Mouse (Mus musculus) lung, embryonic 15.5 days (tissue): ENCODE data around the gene Mrpl42. TPM values are rescaled to one million over a fixed set of nuclear protein-coding genes. Genes with fewer than 3 reads are reported as not detected.
A peak's percentile ranks its signal among the peaks of the same experiment; 100 is the strongest.

Source experiments
- ATAC-seq: fragments of 200-750 bp; cut with Nextera tagmentation; 2 replicates; pipeline ENCODE4 v1.8.0; 2017; ENCODE audit warnings: moderate number of reproducible peaks, borderline replicate concordance; ENCODE audit not compliant: low FRiP score, low TSS enrichment; ENCODE audit errors: extremely low read depth
- H3K27ac ChIP-seq: fragments of 300-500 bp; sonication (generic); 2 replicates; pipeline ENCODE4 v1.5.1; 2015; ENCODE audit warnings: moderate library complexity, mild to moderate bottlenecking, inconsistent platforms
- H3K27me3 ChIP-seq: fragments of 300-500 bp; sonication (generic); 2 replicates; pipeline ENCODE4 v1.6.1; 2015; ENCODE audit warnings: inconsistent platforms
- H3K36me3 ChIP-seq: fragments of 300-500 bp; sonication (generic); 2 replicates; pipeline ENCODE4 v1.6.1; 2015; ENCODE audit warnings: inconsistent platforms
- H3K4me1 ChIP-seq: fragments of 300-500 bp; sonication (generic); 2 replicates; pipeline ENCODE4 v1.6.1; 2015; ENCODE audit warnings: inconsistent platforms
- H3K4me2 ChIP-seq: fragments of 300-500 bp; sonication (generic); 2 replicates; pipeline ENCODE4 v1.6.1; 2015; ENCODE audit warnings: inconsistent platforms, mild to moderate bottlenecking, moderate library complexity
- H3K4me3 ChIP-seq: fragments of 300-500 bp; sonication (generic); 2 replicates; pipeline ENCODE4 v1.5.1; 2015; ENCODE audit warnings: mild to moderate bottlenecking, inconsistent platforms
- H3K9ac ChIP-seq: fragments of 300-500 bp; sonication (generic); 2 replicates; pipeline ENCODE4 v1.6.1; 2015; ENCODE audit warnings: inconsistent platforms
- H3K9me3 ChIP-seq: fragments of 300-500 bp; sonication (generic); 2 replicates; pipeline ENCODE4 v1.6.1; 2016; ENCODE audit warnings: inconsistent platforms
- WGBS: fragments of 180-500 bp; shearing (Covaris S2); methylation state at CpG from one replicate; pipeline ENCODE4 v1.1.7; 2015; 5-methylcytosine and 5-hydroxymethylcytosine counted together
- polyA plus RNA-seq: library from polyadenylated mRNA; unstranded; fragments of >200 nt; fragmentation: Nextera tagmentation; extraction: Ambion mirVana; gene quantifications from 2 replicates; pipeline ENCODE4 v1.2.1, GENCODE M21; 2015

Gene Mrpl42
- polyA plus RNA-seq, 1 experiment from 2014 or later, result 304 TPM

- Histone ChIP-seq H3K9ac (no peak overlapping the region), H3K27me3 (no peaks in the 10 kb centered on the region), H3K4me2 (no peak overlapping the region), H3K4me1 (no peaks in the 10 kb centered on the region), H3K9me3 (no peaks in the 10 kb centered on the region), H3K36me3 (no peaks in the 10 kb centered on the region), H3K4me3 (no peak overlapping the region), H3K27ac (no peak overlapping the region)
- ATAC-seq, result no peak
- 79% methylated on average over 11 of the region's 11 CpGs for WGBS
These were observed 29.7 kb downstream of the Mrpl42 start for GRCm38 (mm10) chr10:95471889-95472547.

- Histone ChIP-seq H3K4me3 (no peak overlapping the region), H3K36me3 (no peaks in the 10 kb centered on the region), H3K4me1 (peaks cover 1% of the 10 kb centered on the region; the same call in 1 of the 2 replicates), H3K4me2 (no peak overlapping the region), H3K9ac (no peak overlapping the region), H3K9me3 (no peaks in the 10 kb centered on the region), H3K27ac (no peak overlapping the region), H3K27me3 (no peaks in the 10 kb centered on the region)
- 76% methylated on average over 3 of the region's 3 CpGs for WGBS
- ATAC-seq, result no peak
These were observed 30.6 kb downstream of the Mrpl42 start for GRCm38 (mm10) chr10:95471186-95471585.

- Histone ChIP-seq H3K9ac (no peak overlapping the region), H3K4me3 (no peak overlapping the region), H3K27ac (no peak overlapping the region), H3K4me2 (no peak overlapping the region), H3K9me3 (no peaks in the 10 kb centered on the region), H3K36me3 (no peaks in the 10 kb centered on the region), H3K27me3 (no peaks in the 10 kb centered on the region), H3K4me1 (peaks cover 10% of the 10 kb centered on the region; the same call in 1 of the 2 replicates)
- WGBS, result 54% methylated on average over 4 of the region's 4 CpGs
- no peak for ATAC-seq
These were observed 32.8 kb downstream of the Mrpl42 start for GRCm38 (mm10) chr10:95468894-95469293.

DNA sequence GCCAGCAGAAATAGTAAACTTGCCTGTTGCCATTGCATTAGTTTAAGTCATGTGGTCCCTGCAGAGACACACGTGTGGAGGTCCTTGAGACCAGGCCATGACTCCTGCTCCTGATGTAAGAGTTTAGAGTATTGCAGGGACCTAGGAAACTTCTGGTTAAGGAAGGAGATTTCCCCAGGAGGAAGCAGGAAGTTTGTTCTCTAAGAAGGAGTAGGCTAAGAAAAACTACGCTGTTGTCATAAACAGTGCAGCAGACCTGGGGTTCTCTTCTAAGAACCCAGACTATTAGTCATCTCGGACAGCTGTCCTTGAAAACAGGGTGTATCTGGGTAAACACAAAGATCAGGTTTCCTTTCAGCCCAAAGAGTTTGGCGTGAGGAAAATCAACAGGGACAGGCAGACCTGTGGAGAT lies 36.2 kb downstream of the Mrpl42 start:
- 16% methylated on average over 4 of the region's 4 CpGs for WGBS
- H3K4me3 ChIP-seq, result no peak overlapping the region
- no peaks in the 10 kb centered on the region for H3K9me3 ChIP-seq
- H3K4me2 ChIP-seq, result no peak overlapping the region
- ATAC-seq, result no peak
- H3K27me3 ChIP-seq, result no peaks in the 10 kb centered on the region
- no peak overlapping the region for H3K9ac ChIP-seq
- H3K4me1 ChIP-seq, result peaks cover 15% of the 10 kb centered on the region; the same call in 1 of the 2 replicates
- no peaks in the 10 kb centered on the region for H3K36me3 ChIP-seq
- H3K27ac ChIP-seq, result 0 out of 2 replicates have a peak overlapping the region, but pooled peaks have one; percentile 18

DNA sequence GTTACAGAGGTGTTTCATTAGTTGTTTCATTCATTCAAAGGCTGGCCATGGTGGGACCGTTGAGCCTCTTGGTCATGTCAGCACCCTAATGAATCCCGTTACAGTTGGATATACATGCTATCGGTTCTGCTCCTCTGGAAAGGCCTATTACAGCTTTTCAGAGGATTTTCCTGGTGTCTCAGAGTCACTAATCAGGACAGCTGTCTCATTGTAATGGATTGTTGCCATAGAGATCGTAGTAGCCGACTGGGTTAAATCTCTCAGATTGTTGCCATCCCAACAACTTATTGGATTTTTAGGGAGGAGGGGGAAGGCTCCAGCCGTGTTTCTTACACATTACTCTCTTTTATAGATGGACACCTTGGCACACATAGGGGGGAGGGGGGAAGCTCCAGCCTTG lies 37.2 kb downstream of the Mrpl42 start:
- Histone ChIP-seq H3K4me3 (no peak overlapping the region), H3K9ac (no peak overlapping the region), H3K9me3 (no peaks in the 10 kb centered on the region), H3K27me3 (no peaks in the 10 kb centered on the region), H3K4me2 (no peak overlapping the region), H3K36me3 (no peaks in the 10 kb centered on the region), H3K4me1 (peaks cover 15% of the 10 kb centered on the region; the same call in 1 of the 2 replicates), H3K27ac (no peak overlapping the region)
- ATAC-seq, result no peak
- 77% methylated on average over 6 of the region's 6 CpGs for WGBS

GRCm38 (mm10) chr10:95462231-95462630 lies 39.5 kb downstream of the Mrpl42 start:
- Histone ChIP-seq H3K9ac (no peak overlapping the region), H3K4me1 (peaks cover 20% of the 10 kb centered on the region), H3K36me3 (no peaks in the 10 kb centered on the region), H3K4me2 (no peak overlapping the region), H3K27ac (no peak overlapping the region), H3K9me3 (no peaks in the 10 kb centered on the region), H3K27me3 (no peaks in the 10 kb centered on the region), H3K4me3 (no peak overlapping the region)
- WGBS, result 62% methylated on average over 1 of the region's 1 CpGs
- ATAC-seq, result no peak

GRCm38 (mm10) chr10:95461053-95461553 lies 40.6 kb downstream of the Mrpl42 start:
- H3K36me3 ChIP-seq, result no peaks in the 10 kb centered on the region
- no peak overlapping the region for H3K9ac ChIP-seq
- H3K4me1 ChIP-seq, result peaks cover 18% of the 10 kb centered on the region
- no peak overlapping the region for H3K4me2 ChIP-seq
- ATAC-seq, result no peak
- H3K27me3 ChIP-seq, result no peaks in the 10 kb centered on the region
- no peak overlapping the region for H3K27ac ChIP-seq
- H3K4me3 ChIP-seq, result no peak overlapping the region
- no peaks in the 10 kb centered on the region for H3K9me3 ChIP-seq
- WGBS, result 41% methylated on average over 4 of the region's 4 CpGs

DNA sequence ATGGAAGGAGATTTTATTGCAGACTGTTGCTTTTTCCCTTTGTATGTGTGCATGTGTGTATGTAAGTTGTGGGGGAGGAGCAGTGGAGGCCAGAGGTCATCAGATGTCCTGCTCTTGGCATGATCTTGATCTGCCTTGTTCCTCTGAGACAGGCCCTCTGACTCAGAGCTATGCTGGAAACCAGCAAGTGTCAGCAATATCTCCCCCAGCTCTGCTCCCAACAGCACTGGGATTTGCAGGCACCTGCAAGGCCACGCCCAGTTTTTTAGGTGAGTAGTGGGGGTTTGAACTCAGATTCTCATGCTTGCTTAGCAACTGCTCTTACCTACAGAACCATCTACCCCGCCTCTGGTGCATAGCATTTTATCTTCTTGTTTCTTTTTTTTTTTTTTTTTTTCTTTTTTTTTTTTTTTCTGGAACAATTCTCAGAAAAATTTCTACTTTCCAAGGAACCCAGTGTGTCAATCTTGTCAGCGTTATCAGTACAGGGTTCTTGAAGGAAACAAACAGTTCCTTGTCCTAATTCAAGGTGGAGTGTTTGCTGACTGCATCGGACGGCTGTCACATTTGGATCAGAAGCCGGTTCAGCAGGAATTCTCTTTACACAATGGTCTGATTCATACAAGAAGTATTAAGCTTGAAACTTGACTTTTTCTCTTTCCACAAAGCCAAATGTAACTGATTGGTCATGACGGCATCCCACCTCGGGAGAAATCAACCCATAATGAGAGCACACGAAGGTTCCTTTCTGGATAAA lies 43.5 kb downstream of the Mrpl42 start:
- ATAC-seq, result peak; percentile 42; the same call in 1 of the 2 replicates
- WGBS, result 54% methylated on average over 9 of the region's 9 CpGs
- H3K4me1 ChIP-seq, result peaks cover 10% of the 10 kb centered on the region
- H3K27me3 ChIP-seq, result no peaks in the 10 kb centered on the region
- H3K36me3 ChIP-seq, result no peaks in the 10 kb centered on the region
- peak overlapping the region; percentile 64 for H3K27ac ChIP-seq
- H3K4me2 ChIP-seq, result no peak overlapping the region
- H3K4me3 ChIP-seq, result no peak overlapping the region
- H3K9me3 ChIP-seq, result no peaks in the 10 kb centered on the region
- H3K9ac ChIP-seq, result no peak overlapping the region

DNA sequence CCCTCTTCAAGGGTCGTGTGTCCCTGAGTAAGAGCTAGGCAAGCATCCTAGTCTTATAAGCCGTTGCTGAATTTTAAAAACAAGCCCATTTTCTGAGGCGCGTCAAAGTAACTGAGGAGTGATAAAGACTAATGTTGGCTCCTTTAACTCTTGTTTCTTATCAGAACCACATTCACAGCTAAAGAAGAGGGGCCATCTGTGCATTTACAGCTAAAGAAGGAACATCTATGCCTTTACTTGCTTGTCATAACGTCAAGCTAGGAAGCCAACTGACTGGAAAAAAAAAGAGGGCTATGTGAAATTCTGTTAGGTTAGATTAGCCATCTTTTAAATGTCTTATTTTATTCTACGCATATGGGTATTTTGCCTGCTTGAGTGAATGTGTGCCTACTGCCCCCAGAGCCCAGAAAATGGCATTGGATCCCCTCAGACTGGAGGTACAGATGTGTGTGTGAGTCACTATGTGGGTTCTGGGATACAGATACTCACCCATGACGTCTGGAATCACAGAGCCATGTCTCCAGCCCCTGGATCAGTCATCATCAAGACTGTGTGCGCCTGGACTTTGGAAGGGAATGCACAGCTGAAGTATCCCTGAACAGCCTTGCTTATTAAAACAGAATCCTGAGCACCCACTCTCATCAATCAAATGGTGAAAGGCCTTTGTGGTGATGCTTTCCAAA lies 44.2 kb downstream of the Mrpl42 start:
- ATAC-seq, result no peak

GRCm38 (mm10) chr10:95456103-95456502 lies 45.6 kb downstream of the Mrpl42 start:
- Histone ChIP-seq H3K4me1 (peaks cover 5% of the 10 kb centered on the region; the same call in 1 of the 2 replicates), H3K9me3 (no peaks in the 10 kb centered on the region), H3K4me2 (no peak overlapping the region), H3K27ac (no peak overlapping the region), H3K27me3 (no peaks in the 10 kb centered on the region), H3K4me3 (no peak overlapping the region), H3K36me3 (no peaks in the 10 kb centered on the region), H3K9ac (no peak overlapping the region)
- no peak for ATAC-seq
- WGBS, result 33% methylated on average over 2 of the region's 2 CpGs

More for the DNA sequence above, 44.2 kb downstream of the Mrpl42 start:
- H3K9me3 ChIP-seq, result no peaks in the 10 kb centered on the region
- H3K4me3 ChIP-seq, result no peak overlapping the region
- no peak overlapping the region for H3K4me2 ChIP-seq
- 73% methylated on average over 8 of the region's 8 CpGs for WGBS
- H3K9ac ChIP-seq, result no peak overlapping the region
- no peaks in the 10 kb centered on the region for H3K36me3 ChIP-seq
- H3K4me1 ChIP-seq, result peaks cover 10% of the 10 kb centered on the region
- no peaks in the 10 kb centered on the region for H3K27me3 ChIP-seq
- peak overlapping the region; percentile 64 for H3K27ac ChIP-seq

DNA sequence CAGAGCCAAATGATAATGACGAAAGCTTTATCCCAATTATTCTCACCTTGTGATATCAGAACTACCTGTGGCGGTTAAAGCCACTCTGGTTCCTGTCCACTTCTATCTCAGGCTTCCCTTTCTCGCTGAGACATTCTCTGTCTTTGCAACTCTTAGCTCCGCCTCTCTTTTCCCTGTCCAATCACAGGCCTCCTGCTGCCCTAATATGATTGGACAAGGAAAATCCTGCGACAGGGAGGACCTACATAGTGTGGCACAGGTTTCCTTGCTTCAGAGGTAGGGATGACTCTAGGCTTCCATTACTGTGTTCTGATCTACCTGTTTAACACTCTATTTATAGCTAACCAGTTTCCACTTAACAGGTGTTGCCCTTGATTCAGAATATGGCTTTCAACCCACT lies 48.5 kb downstream of the Mrpl42 start:
- H3K9me3 ChIP-seq, result no peaks in the 10 kb centered on the region
- H3K4me2 ChIP-seq, result no peak overlapping the region
- H3K4me1 ChIP-seq, result 0 out of 2 replicates have a peak, but pooled peaks cover 5% of the 10 kb centered on the region
- no peak overlapping the region for H3K4me3 ChIP-seq
- WGBS, result 90% methylated on average over 5 of the region's 5 CpGs
- H3K9ac ChIP-seq, result no peak overlapping the region
- H3K27ac ChIP-seq, result no peak overlapping the region
- no peaks in the 10 kb centered on the region for H3K27me3 ChIP-seq
- no peak for ATAC-seq
- no peaks in the 10 kb centered on the region for H3K36me3 ChIP-seq
